Mouse (Mus musculus) frontal cortex, adult (tissue): ENCODE data around the gene Rpl18.

Experiments used
- ATAC-seq: cut with Nextera tagmentation; 2 replicates; pipeline ENCODE4 v1.9.2; 2017; ENCODE audit warnings: mild to moderate bottlenecking, moderate library complexity, mixed read lengths; ENCODE audit not compliant: low TSS enrichment

Rpl18 gene

GRCm38 (mm10) chr7:45715090-45715708 is at the start of gene Rpl18:
Gene Rpl18 (plus strand): TSS chr7:45715457.
- peak; percentile 73 for ATAC-seq

GRCm38 (mm10) chr7:45666161-45666560 is 49.1 kb upstream of the Rpl18 start, which contains the start of gene Fut2:
Gene Fut2 (minus strand): TSS chr7:45666394.
- ATAC-seq: no peak

GRCm38 (mm10) chr7:45667761-45668160 is 47.5 kb upstream of the Rpl18 start:
- ATAC-seq: no peak

GRCm38 (mm10) chr7:45668921-45669320 is 46.3 kb upstream of the Rpl18 start:
- no peak for ATAC-seq

GRCm38 (mm10) chr7:45677627-45678295 is 37.5 kb upstream of the Rpl18 start:
- no peak for ATAC-seq

- no peak for ATAC-seq
Observed at GRCm38 (mm10) chr7:45678513-45678912, 36.7 kb upstream of the Rpl18 start.

GRCm38 (mm10) chr7:45679966-45680621 is 35.2 kb upstream of the Rpl18 start:
- no peak for ATAC-seq

GRCm38 (mm10) chr7:45681046-45681736 is 34.1 kb upstream of the Rpl18 start:
- ATAC-seq: no peak

GRCm38 (mm10) chr7:45682144-45683126 is 32.8 kb upstream of the Rpl18 start:
- ATAC-seq: peak; percentile 77

- ATAC-seq: no peak
Observed at GRCm38 (mm10) chr7:45683396-45684050, 31.7 kb upstream of the Rpl18 start, which contains the start of gene Ntn5. Gene Ntn5 (plus strand): TSS chr7:45684022.

GRCm38 (mm10) chr7:45685811-45686210 is 29.4 kb upstream of the Rpl18 start:
- no peak for ATAC-seq

- no peak for ATAC-seq
Observed at GRCm38 (mm10) chr7:45686841-45687240, 28.4 kb upstream of the Rpl18 start.

GRCm38 (mm10) chr7:45689099-45689498 is 26.2 kb upstream of the Rpl18 start:
- no peak for ATAC-seq

- no peak for ATAC-seq
Observed at GRCm38 (mm10) chr7:45689800-45690199, 25.5 kb upstream of the Rpl18 start.

GRCm38 (mm10) chr7:45692364-45692763 is 22.9 kb upstream of the Rpl18 start:
- no peak for ATAC-seq

- ATAC-seq: no peak
Observed at GRCm38 (mm10) chr7:45693921-45694591, 21.2 kb upstream of the Rpl18 start, which contains the start of gene Sec1. Gene Sec1 (minus strand): TSS chr7:45694402.

GRCm38 (mm10) chr7:45695098-45695497 is 20.2 kb upstream of the Rpl18 start:
- ATAC-seq: no peak

- ATAC-seq: no peak
Observed at GRCm38 (mm10) chr7:45697894-45698293, 17.4 kb upstream of the Rpl18 start.

GRCm38 (mm10) chr7:45699523-45700141 is 15.6 kb upstream of the Rpl18 start, which contains the start of gene Car11:
Gene Car11 (plus strand): TSS chr7:45699843.
- ATAC-seq: peak; percentile 5; the same call in 1 of the 2 replicates
